Mouse (Mus musculus): ENCODE results near the gene Nog.

Nog gene

GRCm38 (mm10) chr11:89267520-89267919 is 34.6 kb downstream of the Nog start:
- DNase-seq (ENCODE audit: low read depth, low spot score), result no peak

GRCm38 (mm10) chr11:89265080-89265479 is 37.1 kb downstream of the Nog start:
- DNase-seq (ENCODE audit: low read depth, low spot score), result no peak

GRCm38 (mm10) chr11:89259338-89259915 is 42.7 kb downstream of the Nog start:
- no peak for DNase-seq (ENCODE audit: low read depth, low spot score)

GRCm38 (mm10) chr11:89257893-89258292 is 44.2 kb downstream of the Nog start:
- DNase-seq (ENCODE audit: low read depth, low spot score), result no peak

GRCm38 (mm10) chr11:89253973-89254372 is 48.2 kb downstream of the Nog start:
- DNase-seq (ENCODE audit: low read depth, low spot score), result no peak
